Mouse (Mus musculus): ENCODE results near the gene Crym.
A peak's percentile ranks its signal among the peaks of the same experiment; 100 is the strongest.

The Crym gene

GRCm38 (mm10) chr7:120163581-120164251 is 38.2 kb downstream of the Crym start:
- DNase-seq (ENCODE audit: low read depth, low spot score) = no peak

DNA sequence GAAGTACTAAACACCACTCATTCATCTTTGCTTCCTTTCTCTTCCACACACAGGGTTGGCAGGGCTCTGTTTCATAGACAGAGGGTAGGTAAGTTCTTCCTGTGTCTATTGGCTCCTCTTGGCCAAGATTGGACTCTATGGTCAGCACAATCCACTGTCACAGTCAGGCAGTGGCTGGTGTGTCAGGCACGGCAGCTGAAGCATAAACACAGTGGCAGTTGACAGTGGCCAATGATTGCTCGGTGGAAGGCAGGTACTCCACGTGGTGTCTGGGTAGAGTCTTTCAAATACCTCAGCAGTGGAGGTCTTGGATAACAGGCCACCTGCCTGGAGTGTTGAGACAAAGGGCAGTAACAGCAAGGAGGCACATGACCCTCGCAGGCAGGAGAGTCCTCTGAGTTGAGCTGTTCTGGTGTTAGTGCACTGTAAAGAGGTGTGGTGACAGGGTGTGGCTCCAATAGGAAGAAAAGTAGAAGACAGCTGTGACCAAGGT is 43.7 kb downstream of the Crym start:
- DNase-seq (ENCODE audit: low read depth, low spot score) = peak; percentile 80

DNA sequence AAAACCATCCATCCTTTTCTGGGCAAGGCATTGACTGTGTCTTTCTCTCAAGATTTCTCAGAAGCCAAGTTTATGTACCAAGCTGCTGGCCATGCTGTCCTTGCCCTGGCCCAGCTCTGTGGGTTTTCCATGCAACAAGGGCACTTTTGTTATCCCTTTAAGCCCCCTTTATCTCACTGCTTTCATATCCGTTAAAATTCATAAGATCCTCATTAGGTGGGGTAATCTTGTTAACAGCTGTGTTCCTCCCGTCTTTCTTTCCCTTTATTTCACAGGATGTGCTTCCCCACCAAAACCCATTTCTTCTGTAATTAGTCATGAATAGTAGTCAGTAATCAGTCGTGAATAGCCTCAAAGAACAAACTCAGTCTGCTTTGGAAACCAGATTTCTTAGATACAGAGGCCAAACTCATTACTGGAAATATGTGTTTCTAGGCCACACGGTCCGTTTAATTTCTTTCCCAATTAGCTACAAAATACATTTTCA is 44.3 kb downstream of the Crym start:
- no peak for DNase-seq (ENCODE audit: low read depth, low spot score)

GRCm38 (mm10) chr7:120156841-120157409 is 45.0 kb downstream of the Crym start:
- DNase-seq (ENCODE audit: low read depth, low spot score) = no peak

GRCm38 (mm10) chr7:120150898-120151297 is 51.0 kb downstream of the Crym start:
- DNase-seq (ENCODE audit: low read depth, low spot score) = no peak

GRCm38 (mm10) chr7:120150257-120150656 is 51.7 kb downstream of the Crym start:
- no peak for DNase-seq (ENCODE audit: low read depth, low spot score)

- DNase-seq (ENCODE audit: low read depth, low spot score) = no peak
These were observed 56.7 kb downstream of the Crym start, which contains the start of gene Zp2 for GRCm38 (mm10) chr7:120145191-120145590. Zp2 (minus strand) TSS chr7:120145291.

DNA sequence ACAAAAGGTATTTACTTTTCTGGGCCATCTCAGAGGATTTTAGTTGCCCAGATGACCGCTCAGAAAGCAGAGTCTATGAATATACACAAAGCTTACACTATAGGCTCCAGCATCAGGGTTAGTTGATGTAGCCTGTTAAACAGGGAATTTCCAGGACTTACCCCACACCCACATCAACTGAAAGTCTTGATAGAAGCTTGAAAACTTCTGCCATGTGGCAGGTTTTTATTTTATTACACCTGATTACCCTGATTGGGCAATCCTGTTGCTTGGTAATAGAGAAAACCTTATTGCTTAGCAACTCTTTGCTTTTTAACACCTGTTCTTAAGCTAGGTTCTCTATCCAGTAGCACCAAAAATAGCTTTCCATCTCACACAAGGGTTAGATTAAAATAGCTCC is 59.2 kb downstream of the Crym start:
- DNase-seq (ENCODE audit: low read depth, low spot score) = no peak
